Mouse (Mus musculus) bone marrow macrophage, adult 2 months (primary cell): Measurements from ENCODE around the gene Lrrc66. TPM values are rescaled to one million over a fixed set of nuclear protein-coding genes. Genes with fewer than 3 reads are reported as not detected.

Experiments
- H3K27ac ChIP-seq: 2 replicates; pipeline ENCODE4 v1.5.1; 2012; ENCODE audit warnings: low read depth, low read length; ENCODE audit not compliant: insufficient read depth
- H3K4me1 ChIP-seq: 2 replicates; pipeline ENCODE4 v1.6.1; 2012; ENCODE audit warnings: low read length; ENCODE audit not compliant: control insufficient read depth, insufficient read depth
- H3K4me3 ChIP-seq: 2 replicates; pipeline ENCODE4 v1.5.1; 2012; ENCODE audit warnings: mild to moderate bottlenecking, low read length, moderate library complexity; ENCODE audit not compliant: insufficient read depth
- CTCF ChIP-seq: IDR thresholded peaks from 2 replicates; pipeline ENCODE4 v1.5.1; 2012; ENCODE audit warnings: low read depth, mild to moderate bottlenecking, low read length, moderate library complexity
- POLR2A ChIP-seq: IDR thresholded peaks from 2 replicates; pipeline ENCODE4 v1.6.1; 2012; ENCODE audit warnings: mild to moderate bottlenecking, low read depth, low read length, borderline replicate concordance
- polyA plus RNA-seq: library from polyadenylated mRNA; stranded (reverse); fragments of >200 nt; gene quantifications from 2 replicates; pipeline ENCODE4 v1.2.4, GENCODE M21; 2012; ENCODE audit not compliant: missing spikeins, insufficient read depth, insufficient read length

Gene Lrrc66
- polyA plus RNA-seq, 1 experiment: not detected

DNA sequence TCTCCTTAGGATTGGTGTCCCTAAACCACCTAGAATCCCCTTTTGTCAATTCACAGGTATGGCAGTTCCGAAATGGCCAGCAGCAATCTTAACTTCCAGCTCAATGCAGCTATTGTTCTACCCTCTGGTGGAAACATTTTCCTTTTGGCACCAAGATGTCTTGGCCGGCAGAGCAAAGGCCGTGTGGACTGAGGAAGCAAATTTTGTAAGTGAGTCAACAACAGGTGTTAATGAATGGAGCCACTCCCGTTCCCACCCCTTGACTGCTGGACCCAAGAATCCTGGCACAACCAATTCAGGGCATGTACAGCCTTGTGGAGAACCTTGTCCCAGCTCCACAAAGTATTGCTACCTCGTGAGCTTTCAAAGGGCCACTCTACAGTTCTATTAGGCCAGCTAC is 66.2 kb downstream of the Lrrc66 start:
- H3K4me1 ChIP-seq: no peaks in the 10 kb centered on the region
- H3K4me3 ChIP-seq: no peak overlapping the region
- TF ChIP-seq POLR2A (no peak), CTCF (no peak)
- H3K27ac ChIP-seq: no peak overlapping the region

DNA sequence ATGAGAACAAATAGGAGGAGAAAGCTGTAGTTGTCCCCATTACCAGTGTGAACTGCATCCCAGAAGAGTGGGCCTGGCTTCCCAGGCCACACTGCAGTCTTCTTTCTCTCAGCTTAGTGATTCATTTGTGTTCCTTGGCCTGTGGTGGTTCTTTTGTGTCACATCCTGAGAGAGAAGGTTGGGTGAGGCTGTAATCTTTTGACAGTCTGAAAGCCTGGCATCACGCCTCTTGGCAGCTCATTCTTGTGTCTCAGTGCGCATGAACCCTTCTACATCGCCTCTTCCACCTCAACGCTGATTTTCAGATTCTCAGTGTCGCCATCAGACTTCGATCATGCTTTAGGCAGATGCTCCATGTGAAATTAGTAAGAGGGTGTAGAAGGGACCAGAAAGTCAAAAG is 68.3 kb downstream of the Lrrc66 start:
- no peak overlapping the region for H3K4me3 ChIP-seq
- TF ChIP-seq POLR2A (no peak), CTCF (no peak)
- H3K27ac ChIP-seq: no peak overlapping the region
- H3K4me1 ChIP-seq: no peaks in the 10 kb centered on the region

DNA sequence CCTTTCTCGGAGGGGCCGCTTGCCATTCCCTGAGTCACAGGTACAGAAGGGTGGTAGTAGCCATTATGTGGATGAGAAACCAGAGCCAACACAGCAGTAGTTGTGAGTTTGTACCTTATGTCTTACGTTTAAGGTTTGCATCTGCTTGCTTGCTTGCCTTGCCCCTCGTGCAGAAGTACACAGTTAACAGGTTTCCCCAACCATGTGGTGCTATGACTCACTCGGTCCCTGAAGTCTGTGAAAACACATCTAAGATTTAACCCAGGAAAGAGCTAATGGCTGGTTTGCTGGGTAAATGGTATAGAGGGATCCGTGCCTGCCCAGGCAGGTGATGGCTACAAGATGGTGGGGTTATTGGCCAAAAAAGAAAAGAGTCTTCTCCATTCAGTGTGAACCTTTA is 73.6 kb downstream of the Lrrc66 start:
- H3K4me3 ChIP-seq: no peak overlapping the region
- H3K27ac ChIP-seq: no peak overlapping the region
- no peaks in the 10 kb centered on the region for H3K4me1 ChIP-seq
- TF ChIP-seq CTCF: no peak
- TF ChIP-seq POLR2A: no peak

DNA sequence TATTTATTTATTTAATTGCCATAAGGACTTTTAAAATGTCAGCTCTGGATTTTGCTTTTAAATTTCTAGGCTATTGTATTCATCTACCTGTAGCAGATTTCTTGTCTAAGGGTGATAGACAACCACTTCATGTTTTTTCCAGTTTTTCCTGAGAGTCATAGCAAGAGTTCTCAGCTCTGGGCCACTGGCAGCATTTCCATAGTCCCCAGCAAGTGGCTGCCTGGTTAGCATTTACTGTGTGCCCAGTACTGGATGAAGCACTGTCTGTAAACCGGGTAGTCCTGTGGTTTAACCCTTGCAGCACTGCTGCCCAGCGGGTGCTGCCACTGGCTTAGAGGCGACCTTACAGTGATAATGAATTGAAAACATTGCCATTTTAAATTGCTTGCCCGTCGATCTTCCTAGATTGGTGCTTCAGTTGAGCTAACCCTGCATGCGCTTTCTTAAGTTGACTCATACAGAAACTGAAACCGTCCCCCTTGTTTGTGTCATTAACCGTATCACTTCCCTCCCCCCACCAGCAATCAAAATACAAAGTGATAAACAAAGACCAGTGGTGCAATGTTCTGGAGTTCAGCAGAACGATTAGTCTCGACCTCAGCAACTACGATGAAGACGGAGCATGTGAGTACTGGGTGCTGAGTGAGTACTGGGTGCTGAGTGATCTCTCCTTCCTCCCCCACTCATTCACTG is 75.4 kb downstream of the Lrrc66 start:
- H3K4me1 ChIP-seq: no peaks in the 10 kb centered on the region
- H3K27ac ChIP-seq: no peak overlapping the region
- TF ChIP-seq CTCF: no peak
- TF ChIP-seq POLR2A: no peak
- H3K4me3 ChIP-seq: no peak overlapping the region

Other genes starting within 250 kb of the Lrrc66 start
- not detected in 2 replicates for gene Cwh43, start 226.5 kb downstream of the Lrrc66 start, polyA plus RNA-seq
- gene Dcun1d4, start 151.5 kb downstream of the Lrrc66 start, polyA plus RNA-seq: 4.3 and 4.7 TPM in 2 replicates
- gene Sgcb, start 15.3 kb upstream of the Lrrc66 start, polyA plus RNA-seq: 15.5 and 16.9 TPM in 2 replicates
- gene Spata18, start 18.9 kb upstream of the Lrrc66 start, polyA plus RNA-seq: not detected in 2 replicates